In genomic region chr15:73997197-73997940, GRCm38 (mm10) we compare ENCODE assay signal across 8 mouse cellular contexts.
DNase-seq lines count a peak whose midpoint lies in the region; ATAC-seq lines count a peak whose summit lies in the region.

No protein-coding gene starts in this region.

- ATAC-seq in frontal cortex, adult (ENCODE audit: low TSS enrichment) = peak; percentile 72
- 0 out of 2 replicates have a peak, but pooled peaks have one; percentile 49 for ATAC-seq in megakaryocyte-erythroid progenitor cell, adult 5-6 weeks (replicated peaks; ENCODE audit: low FRiP score, low TSS enrichment, poor library complexity, severe bottlenecking)
- ATAC-seq in granulocyte monocyte progenitor cell, adult 5-6 weeks (replicated peaks; ENCODE audit: poor library complexity, severe bottlenecking) = no peak

- peak; percentile 34 for DNase-seq in urinary bladder, adult 2 months (ENCODE audit: low spot score)
- DNase-seq in urinary bladder, postnatal 4 days (ENCODE audit: low spot score in 2 of 2) = no peak
- DNase-seq in cerebellum, adult 9-10 months = peak; percentile 81
- peak; percentile 75 for DNase-seq in layer of hippocampus, adult 9-11 months
- DNase-seq in right cerebral cortex, postnatal 25 days = peak; percentile 86

Comparison
In these comparisons a context has a peak if more than half of its experiments do, and no peak if none do; other contexts are left out.
1. DNase-seq: peak in urinary bladder, adult 2 months (single experiment), cerebellum, adult 9-10 months (single experiment), layer of hippocampus, adult 9-11 months (single experiment) and right cerebral cortex, postnatal 25 days (single experiment); none in urinary bladder, postnatal 4 days (0 of 2).